Mouse (Mus musculus) urinary bladder, postnatal 10 days (tissue): ENCODE results near the gene Sash3.

ENCODE experiments used
- DNase-seq: peaks from one replicate; pipeline ENCODE4 v3.0.0; 2022; ENCODE audit warnings: low spot score

The Sash3 gene

DNA sequence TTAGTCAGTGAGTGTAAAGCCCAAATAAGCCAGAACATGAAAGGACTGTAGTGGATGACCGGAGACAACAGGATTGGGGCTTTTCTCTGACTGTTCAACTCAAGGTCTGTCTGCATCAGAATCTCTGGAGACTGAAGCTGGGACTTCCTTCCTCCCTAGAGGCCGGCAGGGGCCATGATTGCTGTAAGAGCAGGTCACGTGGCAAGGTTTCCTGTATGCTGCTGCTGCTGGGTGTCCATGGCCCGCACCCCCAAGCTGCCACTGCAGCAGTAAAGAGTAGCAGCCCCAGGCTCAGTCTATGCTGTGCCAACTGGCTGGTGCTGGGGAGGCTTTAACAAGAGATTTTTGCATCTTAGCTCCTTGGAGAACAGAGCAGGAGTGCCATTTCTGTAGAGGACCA is at the start of gene Sash3:
Sash3 (plus strand) TSS at position 175 of the 400 bp plus-strand sequence.
- DNase-seq: no peak

DNA sequence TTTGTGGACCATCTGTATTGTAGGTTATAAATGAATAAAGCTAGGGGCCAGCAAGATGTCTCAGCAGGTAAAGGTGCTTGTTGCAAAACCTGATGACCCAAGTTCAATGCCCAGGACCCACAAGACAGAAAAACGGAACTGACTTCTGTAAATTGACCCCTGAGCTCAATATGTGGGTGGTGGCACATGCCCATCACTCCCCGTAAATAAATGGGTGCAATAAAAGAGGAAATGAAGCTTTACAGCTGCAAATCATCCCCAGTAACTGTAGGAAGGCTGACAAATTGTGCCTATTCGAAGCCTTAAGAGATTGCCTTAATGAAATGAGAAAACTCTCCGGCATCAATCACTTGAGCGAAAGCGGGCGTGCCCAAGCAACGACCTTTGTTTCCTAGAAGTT is 49.7 kb upstream of the Sash3 start:
- DNase-seq: no peak

- no peak for DNase-seq
These were observed 47.6 kb upstream of the Sash3 start for GRCm38 (mm10) chrX:48098470-48099129.

- no peak for DNase-seq
These were observed 46.4 kb upstream of the Sash3 start for GRCm38 (mm10) chrX:48099871-48100270.

DNA sequence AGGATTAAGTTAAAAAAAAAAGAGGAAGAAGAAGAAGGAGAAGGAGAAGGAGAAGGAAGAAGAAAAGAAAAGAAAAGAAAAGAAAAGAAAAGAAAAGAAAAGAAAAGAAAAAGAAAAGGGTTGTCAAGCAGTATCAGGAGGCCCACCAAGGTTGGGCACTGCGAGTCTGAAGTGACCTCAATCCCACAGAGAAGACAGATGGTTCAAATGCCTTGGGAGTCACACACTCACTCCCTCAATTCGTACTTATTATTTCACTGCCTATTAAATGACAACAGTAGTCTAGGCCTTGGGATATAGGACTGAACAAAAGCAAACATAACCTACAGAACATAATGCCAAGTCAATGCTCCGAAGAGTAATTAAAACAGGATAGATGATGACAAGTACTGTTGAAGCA is 43.0 kb upstream of the Sash3 start:
- DNase-seq: no peak

- DNase-seq: no peak
These were observed 41.3 kb upstream of the Sash3 start for GRCm38 (mm10) chrX:48104736-48105441.

- no peak for DNase-seq
These were observed 40.0 kb upstream of the Sash3 start for GRCm38 (mm10) chrX:48106226-48106625.

GRCm38 (mm10) chrX:48108394-48109315 is 37.6 kb upstream of the Sash3 start, which contains the start of gene Xpnpep2:
Xpnpep2 (plus strand) TSS chrX:48108725.
- DNase-seq: no peak

DNA sequence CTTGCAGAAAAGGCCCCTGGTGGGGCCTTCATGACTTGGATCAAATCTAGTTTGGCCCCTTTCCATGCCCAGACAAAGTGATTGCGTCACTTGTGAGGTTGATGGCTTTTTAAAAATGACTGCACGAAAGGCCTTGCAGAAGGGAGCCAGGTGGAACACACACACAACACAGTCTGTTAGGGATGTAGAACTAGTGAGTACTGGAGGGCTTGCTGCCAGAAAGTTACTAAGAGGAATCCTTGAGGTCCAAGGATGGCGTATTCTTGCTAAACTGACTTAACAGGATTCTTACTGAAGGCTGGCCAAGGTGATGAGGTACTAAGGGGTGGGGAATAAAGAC is 37.0 kb upstream of the Sash3 start:
- no peak for DNase-seq

DNA sequence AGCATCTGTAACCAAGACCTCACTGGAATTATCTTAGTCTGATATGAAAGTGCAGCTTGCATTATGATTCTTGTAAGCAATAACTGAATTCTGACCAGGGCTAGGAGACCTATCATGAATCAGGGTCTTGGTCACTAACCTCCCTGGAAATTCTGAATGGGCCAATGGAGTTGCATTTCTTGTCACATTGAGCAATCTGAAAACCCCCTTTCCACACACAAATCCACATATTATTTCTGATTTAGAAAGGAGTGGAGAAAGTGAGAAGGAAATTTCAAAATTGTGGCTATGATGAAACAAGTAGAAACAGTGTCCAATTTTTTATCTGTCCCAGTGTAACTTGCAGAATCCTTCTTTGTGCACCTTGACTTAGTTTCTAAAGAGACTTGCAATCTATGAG is 26.9 kb upstream of the Sash3 start:
- DNase-seq: no peak

DNA sequence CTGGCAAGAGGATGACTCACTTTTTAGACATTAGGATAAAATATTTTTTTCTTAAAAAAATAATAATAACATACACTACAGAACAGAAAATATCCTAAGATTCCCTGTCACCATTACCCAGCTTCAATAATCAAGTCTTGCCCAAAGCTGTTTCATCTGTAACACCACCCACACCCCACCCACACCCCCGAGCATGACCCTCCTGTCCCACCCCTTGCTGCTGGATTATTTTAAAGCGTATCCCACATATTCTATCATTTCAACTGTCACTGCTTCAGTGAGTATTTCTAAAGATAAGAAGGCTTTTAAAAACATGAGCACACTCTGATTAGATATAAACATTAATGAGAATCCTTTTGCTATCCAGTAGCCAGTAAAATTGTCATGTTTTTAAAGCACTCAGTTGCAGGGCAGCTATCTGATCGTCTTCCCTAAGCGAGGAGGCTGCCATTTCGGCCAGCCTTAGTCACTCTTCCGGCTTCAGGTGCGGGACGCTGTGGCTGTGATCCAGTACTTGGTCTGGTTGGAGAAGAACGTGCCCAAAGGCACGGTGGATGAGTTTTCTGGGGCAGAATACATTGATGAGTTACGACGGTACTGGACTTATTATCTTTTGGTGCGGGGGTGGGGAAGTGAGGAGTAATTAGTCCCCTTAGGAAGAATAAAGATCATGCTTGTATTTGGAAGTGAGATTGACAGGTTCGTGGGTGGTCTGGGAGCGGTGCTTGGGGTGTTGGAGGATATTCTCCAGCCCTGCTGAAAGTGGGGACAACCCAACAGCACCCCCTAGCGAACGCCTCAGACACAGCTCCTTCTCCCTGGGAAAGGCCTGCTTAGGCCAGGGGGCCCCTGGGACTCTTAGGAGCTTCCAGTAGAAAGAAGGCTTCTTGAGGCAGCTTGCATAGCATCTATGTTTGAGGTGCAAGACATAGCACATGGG is 21.8 kb upstream of the Sash3 start:
- DNase-seq: no peak

GRCm38 (mm10) chrX:48126903-48127476 is 19.2 kb upstream of the Sash3 start:
- DNase-seq: no peak

GRCm38 (mm10) chrX:48127502-48128218 is 18.6 kb upstream of the Sash3 start:
- DNase-seq: no peak

DNA sequence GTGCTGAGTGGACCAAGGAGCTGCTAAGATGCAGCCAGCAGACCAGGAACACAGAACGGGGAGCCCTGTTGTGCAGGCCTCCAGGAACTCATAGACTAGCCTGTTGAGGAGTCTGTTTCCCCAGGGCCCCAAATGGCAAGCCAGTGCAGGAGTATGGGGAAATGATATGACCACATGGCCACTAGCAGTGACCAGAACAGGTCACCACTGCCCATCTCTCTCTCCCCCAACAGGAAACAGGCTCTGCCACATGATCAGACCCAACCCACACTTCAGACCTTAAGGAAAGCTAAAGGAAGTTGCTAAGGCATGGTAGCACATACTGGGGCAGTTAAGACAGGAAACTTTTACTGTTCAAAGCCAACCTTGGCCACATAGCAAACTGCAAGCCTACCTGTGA is 17.1 kb upstream of the Sash3 start:
- no peak for DNase-seq

DNA sequence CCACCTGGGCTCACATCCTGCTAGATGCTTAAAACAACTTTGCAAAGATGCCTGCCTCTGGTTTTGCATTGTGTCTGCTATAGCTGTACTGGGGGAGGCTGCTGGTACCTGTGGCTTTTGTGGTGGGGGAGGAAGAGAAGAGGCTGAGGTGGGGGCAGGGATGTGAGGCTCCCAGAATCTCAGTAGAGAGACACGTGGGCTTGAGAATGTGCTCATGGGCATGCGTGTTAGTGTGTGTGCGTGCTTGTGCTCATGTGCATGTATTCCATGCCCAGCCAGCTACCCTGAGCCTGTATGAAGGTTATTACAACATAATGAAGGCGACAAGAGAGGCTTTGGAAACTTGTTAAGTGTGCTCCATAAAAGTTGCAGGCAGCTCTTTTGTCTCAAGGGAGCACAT is 9.3 kb upstream of the Sash3 start:
- no peak for DNase-seq

DNA sequence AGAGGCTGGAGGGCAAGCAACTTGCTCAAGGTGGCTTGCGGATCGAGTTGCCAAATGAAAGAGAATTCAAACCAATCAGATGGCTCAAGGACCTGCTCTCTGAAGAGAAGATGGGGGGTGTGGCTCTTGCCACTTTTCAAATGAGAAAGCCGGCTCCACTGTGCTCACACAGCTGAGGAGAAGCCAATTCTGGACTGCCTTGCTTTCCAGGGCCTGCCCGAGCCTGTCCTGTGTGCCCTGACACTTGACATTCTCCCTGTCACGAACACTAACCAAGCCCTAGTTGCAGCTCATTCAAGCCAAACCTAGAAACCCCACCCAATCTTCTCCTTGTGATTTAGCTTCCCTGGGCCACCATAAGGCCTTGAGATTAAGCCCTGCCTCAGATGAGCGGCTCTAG is 8.2 kb upstream of the Sash3 start:
- no peak for DNase-seq

- no peak for DNase-seq
These were observed 7.5 kb upstream of the Sash3 start for GRCm38 (mm10) chrX:48138539-48139275.

- DNase-seq: no peak
These were observed 6.6 kb upstream of the Sash3 start for GRCm38 (mm10) chrX:48139368-48140285.
